Mouse (Mus musculus) G1E (cell line): Measurements from ENCODE around the gene Nae1. TPM values are rescaled to one million over a fixed set of nuclear protein-coding genes. Genes with fewer than 3 reads are reported as not detected.
A peak's percentile ranks its signal among the peaks of the same experiment; 100 is the strongest.

ENCODE experiments used
- ATAC-seq: 2 replicates; pipeline ENCODE4 v1.8.0; 2016; ENCODE audit warnings: mild to moderate bottlenecking; ENCODE audit not compliant: insufficient number of reproducible peaks, poor library complexity, low FRiP score, severe bottlenecking; ENCODE audit errors: extremely low read depth
- DNase-seq: peaks from one replicate; pipeline ENCODE4 v3.0.0; 2012; ENCODE audit warnings: low spot score
- H3K27me3 ChIP-seq: 2 replicates; pipeline ENCODE4 v1.6.1; 2012; ENCODE audit warnings: mild to moderate bottlenecking, low read length, inconsistent platforms; ENCODE audit not compliant: insufficient read depth
- H3K36me3 ChIP-seq: replicated peaks from 2 replicates; pipeline ENCODE3; 2012; ENCODE audit warnings: mild to moderate bottlenecking, inconsistent platforms
- H3K4me1 ChIP-seq: 2 replicates; pipeline ENCODE4 v1.6.1; 2012; ENCODE audit warnings: low read depth, low read length, inconsistent platforms, mixed read lengths; ENCODE audit not compliant: insufficient read depth
- H3K4me3 ChIP-seq: 2 replicates; pipeline ENCODE4 v1.5.1; 2012; ENCODE audit warnings: low read depth, mild to moderate bottlenecking, inconsistent platforms, low read length, moderate library complexity, mixed read lengths
- H3K9me3 ChIP-seq: replicated peaks from 2 replicates; pipeline ENCODE4 v1.6.1; 2012; ENCODE audit warnings: inconsistent platforms
- CTCF ChIP-seq: IDR thresholded peaks from 2 replicates; pipeline ENCODE4 v1.5.1; 2012; ENCODE audit warnings: low read depth, low read length, inconsistent platforms, mixed read lengths
- GATA1 ChIP-seq: IDR thresholded peaks from 2 replicates; pipeline ENCODE4 v1.6.1; 2012; ENCODE audit warnings: borderline replicate concordance, low read length, inconsistent platforms, mixed read lengths
- GATA2 ChIP-seq: IDR thresholded peaks from 2 replicates; pipeline ENCODE4 v1.6.1; 2012; ENCODE audit warnings: low read depth, low read length, inconsistent platforms, borderline replicate concordance
- POLR2AphosphoS5 ChIP-seq: IDR thresholded peaks from 2 replicates; pipeline ENCODE4 v1.6.1; 2012; ENCODE audit warnings: low read depth, low read length, inconsistent platforms; ENCODE audit not compliant: insufficient replicate concordance
- TAL1 ChIP-seq: conservative IDR thresholded peaks from 2 replicates; pipeline ENCODE4 v1.6.1; 2012; ENCODE audit warnings: low read depth, low read length, inconsistent platforms, mixed read lengths
- polyA plus RNA-seq: library from polyadenylated mRNA; stranded (reverse); fragments of >175 nt; gene quantifications from 2 replicates; pipeline ENCODE4 v1.2.3, GENCODE M21; 2012
- total RNA-seq, 2 experiments: library from RNA; stranded (forward) in 1 of 2; stranded (reverse) in 1 of 2; fragments of 200-1000 nt in 1 of 2; fragments of >200 nt in 1 of 2; fragmentation: Nextera tagmentation in 1 of 2; gene quantifications; 2 replicates each; pipeline ENCODE4 v1.2.3; 2014 to 2017

The Nae1 gene
- total and polyA plus RNA-seq, 3 experiments, result 6.4 to 120 (median 63.1) TPM

- no peak overlapping the region; the same call in 1 of the 2 replicates for H3K4me3 ChIP-seq
- peaks cover 7% of the 10 kb centered on the region; the same call in 1 of the 2 replicates for H3K4me1 ChIP-seq
- H3K9me3 ChIP-seq, result no peaks in the 10 kb centered on the region
- TF ChIP-seq CTCF (peak; percentile 55; the same call in 1 of the 2 replicates), TAL1 (no peak)
- ATAC-seq (peak; percentile 84), DNase-seq (peak; percentile 71)
- no peaks in the 10 kb centered on the region for H3K36me3 ChIP-seq
- H3K27me3 ChIP-seq, result peaks cover 3% of the 10 kb centered on the region; the same call in 1 of the 2 replicates
These were observed 30.4 kb upstream of the Nae1 start for GRCm38 (mm10) chr8:104564633-104565456.

DNA sequence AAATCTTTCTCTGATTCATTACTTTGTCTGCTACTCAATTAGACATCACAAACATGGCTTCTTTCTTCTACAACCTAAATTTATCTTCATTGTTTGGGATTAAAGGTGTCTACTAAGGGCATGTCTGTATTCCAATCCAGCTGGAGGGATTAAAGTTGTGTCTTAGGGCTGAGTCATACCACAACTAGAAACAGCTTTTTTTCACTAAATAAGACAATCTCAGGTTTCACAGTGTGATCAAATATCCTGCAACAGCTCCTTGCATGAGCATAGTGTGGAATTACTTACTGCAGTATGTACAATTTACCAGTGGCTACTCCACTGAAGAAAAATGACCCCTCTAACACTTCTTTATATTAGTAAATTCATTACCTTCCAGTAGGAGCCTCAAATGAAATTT, 26.3 kb upstream of the Nae1 start:
- no peak for DNase-seq
- no peak for ATAC-seq
- no peak for TF ChIP-seq GATA2
- no peak for TF ChIP-seq CTCF
- TF ChIP-seq GATA1, result no peak
- TF ChIP-seq TAL1, result no peak
- no peak for TF ChIP-seq POLR2AphosphoS5

DNA sequence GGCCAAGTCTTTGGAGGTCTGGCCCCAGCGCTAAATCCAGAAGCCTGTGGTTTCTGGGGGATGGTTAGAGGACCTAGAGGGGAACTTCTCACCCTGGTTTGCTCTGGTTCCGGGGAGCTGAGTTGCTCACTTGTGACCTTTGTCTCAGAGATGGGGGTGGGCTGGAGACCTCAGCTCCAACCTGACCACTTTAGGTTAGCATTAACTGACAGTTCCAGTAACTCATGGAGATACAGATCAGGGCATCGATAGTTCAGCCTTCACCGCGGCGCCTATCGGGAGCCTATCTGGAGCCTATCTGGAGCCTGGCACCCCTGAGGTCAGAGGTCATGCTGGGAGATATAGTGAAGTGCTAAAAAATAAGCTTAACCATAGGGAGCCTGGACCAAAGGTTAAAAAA, 22.8 kb upstream of the Nae1 start:
- no peaks in the 10 kb centered on the region for H3K4me1 ChIP-seq
- H3K9me3 ChIP-seq, result no peaks in the 10 kb centered on the region
- peaks cover 8% of the 10 kb centered on the region; the same call in 1 of the 2 replicates for H3K27me3 ChIP-seq
- H3K36me3 ChIP-seq, result no peaks in the 10 kb centered on the region
- no peak for DNase-seq
- ATAC-seq, result no peak
- H3K4me3 ChIP-seq, result no peak overlapping the region
- TF ChIP-seq GATA2, result no peak
- TF ChIP-seq CTCF, result no peak
- TF ChIP-seq GATA1, result no peak
- TF ChIP-seq TAL1, result no peak
- no peak for TF ChIP-seq POLR2AphosphoS5

More for the DNA sequence above, 26.3 kb upstream of the Nae1 start:
- Histone ChIP-seq H3K36me3 (no peaks in the 10 kb centered on the region), H3K4me3 (no peak overlapping the region), H3K9me3 (no peaks in the 10 kb centered on the region), H3K27me3 (peaks cover 7% of the 10 kb centered on the region; the same call in 1 of the 2 replicates), H3K4me1 (peaks cover 7% of the 10 kb centered on the region; the same call in 1 of the 2 replicates)

DNA sequence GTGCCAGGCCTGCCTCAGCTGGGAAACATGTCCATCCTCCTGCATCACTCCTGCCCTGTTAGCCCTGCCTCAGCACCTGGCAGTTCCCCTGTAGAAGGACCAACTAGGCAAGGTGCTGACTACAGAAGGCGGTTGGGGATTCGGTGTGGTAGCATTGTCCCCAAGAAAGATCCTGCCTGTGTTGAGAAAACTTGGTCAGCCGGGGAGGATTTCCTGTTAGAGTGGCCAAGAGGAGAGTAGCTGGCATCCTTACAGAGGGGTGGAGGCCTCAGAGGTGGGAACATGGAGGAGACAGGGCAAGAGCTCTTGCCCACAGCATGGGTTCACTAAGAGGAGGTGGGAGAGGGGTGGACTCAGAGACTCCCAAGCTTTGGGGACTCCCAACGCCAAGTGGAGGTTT, 20.8 kb upstream of the Nae1 start:
- ATAC-seq, result no peak
- no peaks in the 10 kb centered on the region for H3K9me3 ChIP-seq
- TF ChIP-seq GATA2, result no peak
- no peak for TF ChIP-seq TAL1
- no peak for TF ChIP-seq GATA1
- TF ChIP-seq POLR2AphosphoS5, result no peak
- TF ChIP-seq CTCF, result no peak
- no peak overlapping the region for H3K4me3 ChIP-seq
- DNase-seq, result no peak
- H3K4me1 ChIP-seq, result no peaks in the 10 kb centered on the region
- no peaks in the 10 kb centered on the region for H3K36me3 ChIP-seq
- peaks cover 10% of the 10 kb centered on the region for H3K27me3 ChIP-seq

DNA sequence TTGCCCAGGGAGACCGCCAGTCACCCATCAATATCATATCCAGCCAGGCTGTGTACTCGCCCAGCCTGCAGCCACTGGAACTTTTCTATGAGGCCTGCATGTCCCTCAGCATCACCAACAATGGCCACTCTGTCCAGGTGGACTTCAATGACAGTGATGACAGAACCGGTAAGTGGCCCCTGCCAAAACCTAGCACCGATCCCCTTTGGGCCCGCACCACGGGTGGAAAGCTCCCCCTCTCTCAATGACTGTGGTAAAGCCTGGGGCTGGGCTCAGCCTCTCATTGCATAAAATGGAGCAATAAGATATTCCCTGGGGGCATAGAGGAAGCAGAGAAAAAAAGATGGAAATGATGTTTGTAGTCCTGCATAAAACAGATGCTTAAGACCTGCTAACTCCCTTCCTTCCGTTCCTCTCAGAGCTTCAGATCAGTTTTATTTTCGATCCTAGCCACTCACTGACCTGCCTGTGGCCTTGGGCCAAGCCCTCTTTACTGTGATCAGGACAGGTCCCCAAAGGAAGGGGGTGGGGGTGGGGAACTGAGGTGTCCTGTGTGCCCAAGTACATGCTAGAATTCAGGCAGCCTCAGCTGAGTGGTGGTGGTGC, 9.1 kb upstream of the Nae1 start:
- peaks cover 45% of the 10 kb centered on the region for H3K27me3 ChIP-seq
- DNase-seq (no peak), ATAC-seq (no peak)
- no peaks in the 10 kb centered on the region; the same call in 1 of the 2 replicates for H3K4me1 ChIP-seq
- no peaks in the 10 kb centered on the region for H3K9me3 ChIP-seq
- no peak overlapping the region for H3K4me3 ChIP-seq
- TF ChIP-seq GATA1 (no peak), GATA2 (no peak), TAL1 (no peak), CTCF (no peak), POLR2AphosphoS5 (no peak)
- no peaks in the 10 kb centered on the region for H3K36me3 ChIP-seq

GRCm38 (mm10) chr8:104542160-104542559, 7.7 kb upstream of the Nae1 start:
- TF ChIP-seq CTCF (no peak), GATA2 (no peak), GATA1 (no peak)
- Histone ChIP-seq H3K9me3 (no peaks in the 10 kb centered on the region), H3K4me1 (no peaks in the 10 kb centered on the region; the same call in 1 of the 2 replicates), H3K36me3 (no peaks in the 10 kb centered on the region), H3K4me3 (no peak overlapping the region), H3K27me3 (peaks cover 45% of the 10 kb centered on the region)
- ATAC-seq, result no peak
- no peak for DNase-seq
